Mouse (Mus musculus) forebrain, embryonic 15.5 days (tissue): Measurements from ENCODE around the gene Kdm4a. TPM values are rescaled to one million over a fixed set of nuclear protein-coding genes. Genes with fewer than 3 reads are reported as not detected.

Experiments
- microRNA-seq: library from miRNA; unstranded; fragments of <30 nt; microRNA quantifications from one replicate; pipeline ENCODE4, GENCODE M21; 2016
- polyA plus RNA-seq: library from polyadenylated mRNA; unstranded; fragments of >200 nt; fragmentation: Nextera tagmentation; extraction: Ambion mirVana; gene quantifications from 2 replicates; pipeline ENCODE4 v1.2.1, GENCODE M21; 2015

The Kdm4a gene
- polyA plus RNA-seq, 1 experiment from 2014 or later: 62.9 TPM

Small RNA genes lying within 50 kb of the gene (microRNA-seq; reads per million reads assigned to microRNA genes)
- gene Mir7226: 2.9 reads per million, percentile 6 among the genes with 10 or more reads in this experiment

Other genes with a start within 250 kb of the Kdm4a start
- gene St3gal3, start 45.1 kb downstream of the Kdm4a start, polyA plus RNA-seq: 11.3 and 12.3 TPM in 2 replicates
- 75.9 and 76.1 TPM in 2 replicates for gene Ptprf, start 111.4 kb upstream of the Kdm4a start, polyA plus RNA-seq
- gene Szt2, start 229.2 kb upstream of the Kdm4a start, polyA plus RNA-seq: 10.9 and 12.7 TPM in 2 replicates
- gene Med8, start 229.3 kb upstream of the Kdm4a start, polyA plus RNA-seq: 115 and 122 TPM in 2 replicates
- 21.3 and 21.4 TPM in 2 replicates for gene Elovl1, start 248.1 kb upstream of the Kdm4a start, polyA plus RNA-seq